Mouse (Mus musculus) left cerebral cortex, adult 2 months (tissue): ENCODE measurements around the gene Fbxl7. TPM values are rescaled to one million over a fixed set of nuclear protein-coding genes. Genes with fewer than 3 reads are reported as not detected.

Source experiments
- DNase-seq, 2 experiments: peaks; one replicate each; pipeline ENCODE4 v3.0.0; 2021 to 2022; ENCODE audit warnings: low spot score in 2 of 2, mixed read lengths in 1 of 2; ENCODE audit errors: extremely low spot score in 1 of 2
- H3K27ac ChIP-seq: fragments of 200-600 bp; 2 replicates; pipeline ENCODE4 v1.8.1; 2022
- H3K4me3 ChIP-seq: fragments of 200-600 bp; 2 replicates; pipeline ENCODE4 v1.8.1; 2022
- CTCF ChIP-seq: fragments of 200-600 bp; IDR thresholded peaks from 2 replicates; pipeline ENCODE4 v1.8.1; 2022; ENCODE audit warnings: antibody characterized with exemption, mild to moderate bottlenecking, moderate library complexity
- intact Hi-C: fragments of 180-260 bp; cut with DNase I; formaldehyde crosslinking; loops from one replicate; pipeline ENCODE4 v1.15.1; 2025
- total RNA-seq, 2 experiments: library from RNA; stranded (reverse); gene quantifications; 2 replicates each; pipeline ENCODE4 v1.2.3; 2021

Fbxl7 gene
- total RNA-seq, 2 experiments from 2014 or later: 1.9 to 2.3 TPM

- intact Hi-C loops: no loop called here
- H3K4me3 ChIP-seq: no peak overlapping the region
These were observed 329.3 kb downstream of the Fbxl7 start for GRCm38 (mm10) chr15:26566076-26566475.

GRCm38 (mm10) chr15:26553620-26554019 lies 341.8 kb downstream of the Fbxl7 start:
- no peak for DNase-seq
- no peak for TF ChIP-seq CTCF
- intact Hi-C loops: no loop called here
- Histone ChIP-seq H3K4me3 (no peak overlapping the region), H3K27ac (no peak overlapping the region)

More at GRCm38 (mm10) chr15:26566076-26566475, 329.3 kb downstream of the Fbxl7 start:
- DNase-seq: no peak
- no peak for TF ChIP-seq CTCF
- no peak overlapping the region for H3K27ac ChIP-seq

- intact Hi-C loops: no loop called here
These were observed 361.2 kb downstream of the Fbxl7 start for GRCm38 (mm10) chr15:26533997-26534700.

GRCm38 (mm10) chr15:26519220-26519631 lies 376.2 kb downstream of the Fbxl7 start:
- Histone ChIP-seq H3K27ac (no peak overlapping the region), H3K4me3 (no peak overlapping the region)
- DNase-seq: no peak
- intact Hi-C loops: no loop called here
- TF ChIP-seq CTCF: no peak

More at GRCm38 (mm10) chr15:26533997-26534700, 361.2 kb downstream of the Fbxl7 start:
- TF ChIP-seq CTCF: no peak
- no peak for DNase-seq
- H3K27ac ChIP-seq: no peak overlapping the region
- no peak overlapping the region for H3K4me3 ChIP-seq

GRCm38 (mm10) chr15:26501024-26501423 lies 394.4 kb downstream of the Fbxl7 start:
- DNase-seq: no peak
- no peak overlapping the region for H3K27ac ChIP-seq
- H3K4me3 ChIP-seq: no peak overlapping the region
- intact Hi-C loops: no loop called here
- TF ChIP-seq CTCF: no peak
